Mouse (Mus musculus): ENCODE data around the gene Rbfox2. TPM values are rescaled to one million over a fixed set of nuclear protein-coding genes. Genes with fewer than 3 reads are reported as not detected.

Rbfox2 gene
- polyA plus RNA-seq, 1 experiment from 2014 or later = 53.2 TPM

- in situ Hi-C loops (cut with MboI; ENCODE audit: low pct_unique_long_range_greater_than_20kb) = no loop called here
- TF ChIP-seq CTCF (IDR thresholded peaks at IDR 0.05) = no peak
- ATAC-seq (no peak), DNase-seq (ENCODE audit: low read depth, low spot score) (no peak)
- H3K27me3 ChIP-seq = no peaks in the 10 kb centered on the region
- POLR2A ChIA-PET = no interaction called here
- CTCF ChIA-PET = no interaction called here
Observed at GRCm38 (mm10) chr15:77142787-77143186, 164.0 kb downstream of the Rbfox2 start.

GRCm38 (mm10) chr15:77142352-77142751 is 164.5 kb downstream of the Rbfox2 start:
- ChIA-PET POLR2A (no interaction called here), CTCF (no interaction called here)
- in situ Hi-C loops (cut with MboI; ENCODE audit: low pct_unique_long_range_greater_than_20kb) = no loop called here
- no peak for TF ChIP-seq CTCF (IDR thresholded peaks at IDR 0.05)
- H3K27me3 ChIP-seq = no peaks in the 10 kb centered on the region
- no peak for DNase-seq (ENCODE audit: low read depth, low spot score)
- ATAC-seq = no peak

GRCm38 (mm10) chr15:77141711-77142110 is 165.1 kb downstream of the Rbfox2 start:
- ATAC-seq (no peak), DNase-seq (ENCODE audit: low read depth, low spot score) (no peak)
- in situ Hi-C loops (cut with MboI; ENCODE audit: low pct_unique_long_range_greater_than_20kb) = no loop called here
- TF ChIP-seq CTCF (IDR thresholded peaks at IDR 0.05) = no peak
- H3K27me3 ChIP-seq = no peaks in the 10 kb centered on the region
- POLR2A ChIA-PET = no interaction called here
- CTCF ChIA-PET = no interaction called here

- ChIA-PET POLR2A (no interaction called here), CTCF (interaction anchor here (1.0 kb wide), 1 partner anchor 10 kb away, joined by 3 read pairs; no protein-coding TSS in a partner anchor)
- no peaks in the 10 kb centered on the region for H3K27me3 ChIP-seq
- no peak for TF ChIP-seq CTCF (IDR thresholded peaks at IDR 0.05)
- in situ Hi-C loops (cut with MboI; ENCODE audit: low pct_unique_long_range_greater_than_20kb) = no loop called here
- no peak for DNase-seq (ENCODE audit: low read depth, low spot score)
- ATAC-seq = no peak
Observed at GRCm38 (mm10) chr15:77138282-77138681, 168.5 kb downstream of the Rbfox2 start.

GRCm38 (mm10) chr15:77134483-77134882 is 172.3 kb downstream of the Rbfox2 start:
- in situ Hi-C loops (cut with MboI; ENCODE audit: low pct_unique_long_range_greater_than_20kb) = no loop called here
- ChIA-PET CTCF (interaction anchor here (1.2 to 1.4 kb wide), 2 partner anchors 13 to 19 kb away, joined by 3 read pairs; no protein-coding TSS in a partner anchor), POLR2A (no interaction called here)
- DNase-seq (ENCODE audit: low read depth, low spot score) (no peak), ATAC-seq (no peak)
- TF ChIP-seq CTCF (IDR thresholded peaks at IDR 0.05) = no peak
- no peaks in the 10 kb centered on the region for H3K27me3 ChIP-seq

GRCm38 (mm10) chr15:77129154-77129553 is 177.7 kb downstream of the Rbfox2 start:
- TF ChIP-seq CTCF (IDR thresholded peaks at IDR 0.05) = no peak
- ChIA-PET CTCF (interaction anchor here (1.2 kb wide), 1 partner anchor 16 kb away, joined by 3 read pairs; no protein-coding TSS in a partner anchor), POLR2A (interaction anchor here (1.3 to 1.7 kb wide), 2 partner anchors 17 kb away, joined by 3 to 4 read pairs; no protein-coding TSS in a partner anchor)
- no peak for ATAC-seq
- in situ Hi-C loops (cut with MboI; ENCODE audit: low pct_unique_long_range_greater_than_20kb) = no loop called here
- no peaks in the 10 kb centered on the region for H3K27me3 ChIP-seq
- DNase-seq (ENCODE audit: low read depth, low spot score) = no peak

- in situ Hi-C loops (cut with MboI; ENCODE audit: low pct_unique_long_range_greater_than_20kb) = no loop called here
- CTCF ChIA-PET = interaction anchor here (1.4 kb wide), 2 partner anchors 11 to 92 kb away, joined by 3 read pairs; no protein-coding TSS in a partner anchor
- no peak for ATAC-seq
Observed at GRCm38 (mm10) chr15:77127737-77128136, 179.1 kb downstream of the Rbfox2 start.

GRCm38 (mm10) chr15:77126674-77127073 is 180.1 kb downstream of the Rbfox2 start:
- no peak for TF ChIP-seq CTCF (IDR thresholded peaks at IDR 0.05)
- no peak for DNase-seq (ENCODE audit: low read depth, low spot score)
- H3K27me3 ChIP-seq = no peaks in the 10 kb centered on the region
- ATAC-seq = no peak
- ChIA-PET POLR2A (no interaction called here), CTCF (no interaction called here)
- in situ Hi-C loops (cut with MboI; ENCODE audit: low pct_unique_long_range_greater_than_20kb) = no loop called here

More at GRCm38 (mm10) chr15:77127737-77128136, 179.1 kb downstream of the Rbfox2 start:
- H3K27me3 ChIP-seq = no peaks in the 10 kb centered on the region
- POLR2A ChIA-PET = interaction anchor here (0.6 kb wide), 1 partner anchor 77 kb away, joined by 4 read pairs; no protein-coding TSS in a partner anchor
- no peak for DNase-seq (ENCODE audit: low read depth, low spot score)
- TF ChIP-seq CTCF (IDR thresholded peaks at IDR 0.05) = no peak

GRCm38 (mm10) chr15:77124372-77125117 is 182.3 kb downstream of the Rbfox2 start:
- in situ Hi-C loops (cut with MboI; ENCODE audit: low pct_unique_long_range_greater_than_20kb) = no loop called here
- DNase-seq (ENCODE audit: low read depth, low spot score) (no peak), ATAC-seq (no peak)
- ChIA-PET CTCF (interaction anchor here (1.3 to 1.7 kb wide), 3 partner anchors 10 to 29 kb away, joined by 3 read pairs; no protein-coding TSS in a partner anchor), POLR2A (no interaction called here)
- H3K27me3 ChIP-seq = no peaks in the 10 kb centered on the region
- TF ChIP-seq CTCF (IDR thresholded peaks at IDR 0.05) = no peak

GRCm38 (mm10) chr15:77122824-77123223 is 184.0 kb downstream of the Rbfox2 start:
- ChIA-PET CTCF (interaction anchor here (1.7 kb wide), 1 partner anchor 13 kb away, joined by 3 read pairs; no protein-coding TSS in a partner anchor), POLR2A (no interaction called here)
- no peak for TF ChIP-seq CTCF (IDR thresholded peaks at IDR 0.05)
- no peak for DNase-seq (ENCODE audit: low read depth, low spot score)
- in situ Hi-C loops (cut with MboI; ENCODE audit: low pct_unique_long_range_greater_than_20kb) = no loop called here
- no peaks in the 10 kb centered on the region for H3K27me3 ChIP-seq
- ATAC-seq = no peak

GRCm38 (mm10) chr15:77122208-77122607 is 184.6 kb downstream of the Rbfox2 start:
- TF ChIP-seq CTCF (IDR thresholded peaks at IDR 0.05) = no peak
- no peaks in the 10 kb centered on the region for H3K27me3 ChIP-seq
- in situ Hi-C loops (cut with MboI; ENCODE audit: low pct_unique_long_range_greater_than_20kb) = no loop called here
- ATAC-seq = no peak
- DNase-seq (ENCODE audit: low read depth, low spot score) = no peak
- ChIA-PET CTCF (no interaction called here), POLR2A (no interaction called here)

Measured in Patski (cell line).